33 mouse cellular contexts compared by ENCODE assay signal in genomic region chr3:146110916-146111315, GRCm38 (mm10). TPM values are rescaled to one million over a fixed set of nuclear protein-coding genes. Genes with fewer than 3 reads are reported as not detected.
DNase-seq lines count a peak whose midpoint lies in the region.
"Had no signal": no experiment of that assay in that cellular context is flagged by ENCODE, and none has a peak within 500 bp of the region (broad histone marks: within the 10 kb centered on the region; RNA-seq: fewer than 3 reads in every experiment).

No protein-coding gene starts in this region.

- no peaks in the 10 kb centered on the region for H3K36me3 ChIP-seq in macrophage (ENCODE audit: inconsistent target)
- H3K36me3 ChIP-seq: embryonic facial prominence, embryonic 13.5 days; heart, embryonic 12.5 days; hindbrain, embryonic 10.5 days; intestine, embryonic 15.5 days; liver, embryonic 12.5 days; midbrain, embryonic 13.5 days had no signal

- 86% methylated on average over 6 of the region's 6 CpGs for WGBS in macrophage (ENCODE audit: missing documents)

- peak overlapping the region; percentile 94 for H3K27ac ChIP-seq in macrophage
- H3K27ac ChIP-seq: embryonic facial prominence, embryonic 13.5 days; forebrain, embryonic 13.5 days; hindbrain, embryonic 10.5 days; intestine, embryonic 15.5 days; liver, embryonic 12.5 days; midbrain, embryonic 13.5 days had no signal

- H3K4me3 ChIP-seq in macrophage (ENCODE audit: inconsistent target) = no peak overlapping the region
- H3K4me3 ChIP-seq: embryonic facial prominence, embryonic 13.5 days; forebrain, embryonic 13.5 days; heart, embryonic 12.5 days; hindbrain, embryonic 10.5 days; intestine, embryonic 15.5 days; liver, embryonic 12.5 days; midbrain, embryonic 13.5 days had no signal

- no peaks in the 10 kb centered on the region for H3K79me2 ChIP-seq in macrophage (ENCODE audit: inconsistent target)

- DNase-seq in gastrocnemius, adult 18-20 months (ENCODE audit: low spot score) = peak; percentile 16
- no peak for DNase-seq in gastrocnemius, postnatal 25 days
- peak; percentile 34 for DNase-seq in 3134 (ENCODE audit: extremely low read depth, insufficient read length, low spot score)
- DNase-seq in adipocyte (ENCODE audit: low spot score) = peak; percentile 23
- no peak for DNase-seq in embryo, embryonic 11 days
- no peak for DNase-seq in testis, postnatal 10 days (ENCODE audit: low spot score)
- DNase-seq: adrenal gland, adult 8-10 months; cerebellum, adult 11 months; cerebellum, adult 9-10 months; cerebellum, postnatal 36 days; kidney, adult 8-10 months; kidney, postnatal 10 days; layer of hippocampus, postnatal 36 days; left cerebral cortex, postnatal 4 days; liver, postnatal 0 days; lung, postnatal 4 days; retina, postnatal 1 day; right cerebral cortex, postnatal 14 days; thymus, adult 18-20 months; thymus, postnatal 36 days had no signal

RNA-seq across cellular contexts. Expression of gene Wdr63, which starts 3.0 kb away (rescaled TPM):
- total RNA-seq in gastrocnemius, adult 18-20 months (2021) = not detected
- total RNA-seq in gastrocnemius, postnatal 25 days (2021) = not detected
- 1 to 10 TPM in 9 of 26 experiments, under 1 TPM in 16, not detected in 1; 0.22 to 2.2 (median 0.74) TPM for total RNA-seq in macrophage (2018; cell fraction: chromatin; rRNA removed)
- total RNA-seq in macrophage (2018; cell fraction: cytosol; rRNA removed) = under 1 TPM; 0.06 to 0.58 (median 0.14) TPM
- total RNA-seq in macrophage (2018; cell fraction: nucleus; rRNA removed) = 1 to 10 TPM in 2 of 26 experiments, under 1 TPM in 23, not detected in 1; 0.17 to 1.9 (median 0.45) TPM
- 0.07 to 0.27 TPM (median 0.10 TPM) in 3 replicates for polyA plus RNA-seq in macrophage (2018)
- total RNA-seq: adrenal gland, adult 8-10 months; megakaryocyte-erythroid progenitor cell, adult 5-6 weeks had no signal
- polyA plus RNA-seq: activated CD4-positive, CD25-positive, alpha-beta regulatory T cell, adult 4 months; CD4-positive, CD25-positive, alpha-beta regulatory T cell, adult 4 months; heart, embryonic 12.5 days; heart, postnatal 0 days had no signal

RNA-seq across cellular contexts. Expression of gene Mcoln3, which starts 6.3 kb away (rescaled TPM):
- total RNA-seq in gastrocnemius, adult 18-20 months (2021) = not detected
- not detected for total RNA-seq in gastrocnemius, postnatal 25 days (2021)
- total RNA-seq in macrophage (2018; cell fraction: chromatin; rRNA removed) = 10 to 100 TPM; 12.0 to 95.0 (median 30.7) TPM
- 100 to 1,000 TPM in 2 of 26 experiments, 10 to 100 TPM in 24; 10.4 to 108 (median 39.3) TPM for total RNA-seq in macrophage (2018; cell fraction: cytosol; rRNA removed)
- total RNA-seq in macrophage (2018; cell fraction: nucleus; rRNA removed) = 100 to 1,000 TPM in 3 of 26 experiments, 10 to 100 TPM in 23; 12.2 to 121 (median 39.6) TPM
- polyA plus RNA-seq in macrophage (2018) = 38.3 to 114 TPM (median 88.0 TPM) in 3 replicates
- total RNA-seq: layer of hippocampus, postnatal 36 days had no signal
- polyA plus RNA-seq: liver, postnatal 0 days had no signal

RNA-seq across cellular contexts. Expression of gene Mcoln2, which starts 38.7 kb away (rescaled TPM):
- total RNA-seq in gastrocnemius, adult 18-20 months (2021) = not detected
- under 1 TPM; 0.33 to 0.35 TPM for total RNA-seq in gastrocnemius, postnatal 25 days (2021)
- total RNA-seq in macrophage (2018; cell fraction: chromatin; rRNA removed) = 1,000 to 10,000 TPM in 5 of 26 experiments, 100 to 1,000 TPM in 21; 274 to 1,392 (median 527) TPM
- total RNA-seq in macrophage (2018; cell fraction: cytosol; rRNA removed) = 100 to 1,000 TPM in 14 of 26 experiments, 10 to 100 TPM in 12; 64.0 to 184 (median 105) TPM
- total RNA-seq in macrophage (2018; cell fraction: nucleus; rRNA removed) = 1,000 to 10,000 TPM in 2 of 26 experiments, 100 to 1,000 TPM in 24; 189 to 1,164 (median 456) TPM
- 49.3 to 81.1 TPM (median 53.6 TPM) in 3 replicates for polyA plus RNA-seq in macrophage (2018)
- total RNA-seq: layer of hippocampus, postnatal 36 days; left cerebral cortex, postnatal 4 days had no signal
- polyA plus RNA-seq: neural tube, embryonic 14.5 days had no signal

Comparison
In these comparisons a context has a peak if more than half of its experiments do, and no peak if none do; other contexts are left out.
1. DNase-seq: peak in gastrocnemius, adult 18-20 months (single experiment), 3134 (single experiment) and adipocyte (single experiment); none in gastrocnemius, postnatal 25 days (single experiment), embryo, embryonic 11 days (single experiment) and testis, postnatal 10 days (single experiment).